Mouse (Mus musculus): ENCODE data around the gene Lcor. TPM values are rescaled to one million over a fixed set of nuclear protein-coding genes. Genes with fewer than 3 reads are reported as not detected.

Gene Lcor
- 4.8 and 5.0 TPM in 2 replicates for polyA plus RNA-seq (2012; rRNA removed)

- Histone ChIP-seq H3K36me3 (ENCODE audit: control insufficient read depth, insufficient read depth, low read length) (no peaks in the 10 kb centered on the region), H3K4me3 (ENCODE audit: control insufficient read depth, insufficient read depth, low read length) (peak within 1 kb of the TSS; percentile 97), H3K4me1 (replicated peaks; ENCODE audit: control insufficient read depth, insufficient read depth, low read length) (peaks cover 9% of the 10 kb centered on the region), H3K27ac (ENCODE audit: control insufficient read depth, insufficient read depth, low read length) (peak within 1 kb of the TSS; percentile 71), H3K27me3 (ENCODE audit: control insufficient read depth, insufficient read depth, low read length) (no peaks in the 10 kb centered on the region)
- TF ChIP-seq CTCF (IDR thresholded peaks at IDR 0.05; ENCODE audit: borderline replicate concordance, control insufficient read depth, extremely low read depth, insufficient read depth, low read length, poor library complexity) (0 out of 2 replicates have a peak, but pooled peaks have one; percentile 7), POLR2A (IDR thresholded peaks at IDR 0.05; ENCODE audit: control insufficient read depth, extremely low read depth, insufficient read depth, low read length, poor library complexity) (peak; percentile 75)
- DNase-seq, result peak; percentile 81
- WGBS, result 1% methylated on average over 85 of the region's 92 CpGs
These were observed at the start of gene Lcor for GRCm38 (mm10) chr19:41482190-41482908. TSS of gene Lcor (plus strand) at chr19:41482637.

GRCm38 (mm10) chr19:41435366-41435765, 47.1 kb upstream of the Lcor start:
- Histone ChIP-seq H3K4me3 (ENCODE audit: control insufficient read depth, insufficient read depth, low read length) (no peak overlapping the region), H3K27ac (ENCODE audit: control insufficient read depth, insufficient read depth, low read length) (no peak overlapping the region), H3K36me3 (ENCODE audit: control insufficient read depth, insufficient read depth, low read length) (no peaks in the 10 kb centered on the region), H3K27me3 (ENCODE audit: control insufficient read depth, insufficient read depth, low read length) (no peaks in the 10 kb centered on the region), H3K4me1 (replicated peaks; ENCODE audit: control insufficient read depth, insufficient read depth, low read length) (no peaks in the 10 kb centered on the region)
- WGBS, result 95% methylated on average over 10 of the region's 10 CpGs
- TF ChIP-seq POLR2A (IDR thresholded peaks at IDR 0.05; ENCODE audit: control insufficient read depth, extremely low read depth, insufficient read depth, low read length, poor library complexity) (no peak), CTCF (IDR thresholded peaks at IDR 0.05; ENCODE audit: borderline replicate concordance, control insufficient read depth, extremely low read depth, insufficient read depth, low read length, poor library complexity) (no peak)
- DNase-seq, result no peak

- 95% methylated on average over 9 of the region's 9 CpGs for WGBS
- H3K27me3 ChIP-seq (ENCODE audit: control insufficient read depth, insufficient read depth, low read length), result no peaks in the 10 kb centered on the region
- no peak for TF ChIP-seq CTCF (IDR thresholded peaks at IDR 0.05; ENCODE audit: borderline replicate concordance, control insufficient read depth, extremely low read depth, insufficient read depth, low read length, poor library complexity)
- no peak for TF ChIP-seq POLR2A (IDR thresholded peaks at IDR 0.05; ENCODE audit: control insufficient read depth, extremely low read depth, insufficient read depth, low read length, poor library complexity)
- no peak for DNase-seq
- no peaks in the 10 kb centered on the region for H3K4me1 ChIP-seq (replicated peaks; ENCODE audit: control insufficient read depth, insufficient read depth, low read length)
- no peaks in the 10 kb centered on the region for H3K36me3 ChIP-seq (ENCODE audit: control insufficient read depth, insufficient read depth, low read length)
- H3K27ac ChIP-seq (ENCODE audit: control insufficient read depth, insufficient read depth, low read length), result no peak overlapping the region
- H3K4me3 ChIP-seq (ENCODE audit: control insufficient read depth, insufficient read depth, low read length), result no peak overlapping the region
These were observed 46.0 kb upstream of the Lcor start for GRCm38 (mm10) chr19:41436461-41436860.

GRCm38 (mm10) chr19:41438953-41439352, 43.5 kb upstream of the Lcor start:
- DNase-seq, result no peak
- H3K4me1 ChIP-seq (replicated peaks; ENCODE audit: control insufficient read depth, insufficient read depth, low read length), result peaks cover 4% of the 10 kb centered on the region
- WGBS, result 52% methylated on average over 6 of the region's 6 CpGs
- no peaks in the 10 kb centered on the region for H3K27me3 ChIP-seq (ENCODE audit: control insufficient read depth, insufficient read depth, low read length)
- H3K36me3 ChIP-seq (ENCODE audit: control insufficient read depth, insufficient read depth, low read length), result no peaks in the 10 kb centered on the region
- TF ChIP-seq CTCF (IDR thresholded peaks at IDR 0.05; ENCODE audit: borderline replicate concordance, control insufficient read depth, extremely low read depth, insufficient read depth, low read length, poor library complexity), result no peak
- TF ChIP-seq POLR2A (IDR thresholded peaks at IDR 0.05; ENCODE audit: control insufficient read depth, extremely low read depth, insufficient read depth, low read length, poor library complexity), result no peak
- H3K27ac ChIP-seq (ENCODE audit: control insufficient read depth, insufficient read depth, low read length), result no peak overlapping the region
- H3K4me3 ChIP-seq (ENCODE audit: control insufficient read depth, insufficient read depth, low read length), result no peak overlapping the region

GRCm38 (mm10) chr19:41441446-41441845, 41.0 kb upstream of the Lcor start:
- DNase-seq, result no peak
- H3K27me3 ChIP-seq (ENCODE audit: control insufficient read depth, insufficient read depth, low read length), result no peaks in the 10 kb centered on the region
- H3K4me3 ChIP-seq (ENCODE audit: control insufficient read depth, insufficient read depth, low read length), result no peak overlapping the region
- 90% methylated on average over 3 of the region's 3 CpGs for WGBS
- H3K27ac ChIP-seq (ENCODE audit: control insufficient read depth, insufficient read depth, low read length), result no peak overlapping the region
- peaks cover 4% of the 10 kb centered on the region for H3K4me1 ChIP-seq (replicated peaks; ENCODE audit: control insufficient read depth, insufficient read depth, low read length)
- no peak for TF ChIP-seq POLR2A (IDR thresholded peaks at IDR 0.05; ENCODE audit: control insufficient read depth, extremely low read depth, insufficient read depth, low read length, poor library complexity)
- TF ChIP-seq CTCF (IDR thresholded peaks at IDR 0.05; ENCODE audit: borderline replicate concordance, control insufficient read depth, extremely low read depth, insufficient read depth, low read length, poor library complexity), result no peak
- no peaks in the 10 kb centered on the region for H3K36me3 ChIP-seq (ENCODE audit: control insufficient read depth, insufficient read depth, low read length)

- Histone ChIP-seq H3K36me3 (ENCODE audit: control insufficient read depth, insufficient read depth, low read length) (no peaks in the 10 kb centered on the region), H3K4me3 (ENCODE audit: control insufficient read depth, insufficient read depth, low read length) (peak overlapping the region; percentile 18), H3K27me3 (ENCODE audit: control insufficient read depth, insufficient read depth, low read length) (no peaks in the 10 kb centered on the region), H3K27ac (ENCODE audit: control insufficient read depth, insufficient read depth, low read length) (no peak overlapping the region), H3K4me1 (replicated peaks; ENCODE audit: control insufficient read depth, insufficient read depth, low read length) (peaks cover 4% of the 10 kb centered on the region)
- 16% methylated on average over 20 of the region's 20 CpGs for WGBS
- DNase-seq, result no peak
- TF ChIP-seq POLR2A (IDR thresholded peaks at IDR 0.05; ENCODE audit: control insufficient read depth, extremely low read depth, insufficient read depth, low read length, poor library complexity), result no peak
- TF ChIP-seq CTCF (IDR thresholded peaks at IDR 0.05; ENCODE audit: borderline replicate concordance, control insufficient read depth, extremely low read depth, insufficient read depth, low read length, poor library complexity), result no peak
These were observed 40.4 kb upstream of the Lcor start for GRCm38 (mm10) chr19:41441911-41442607.

All from thymus, adult 2 months (tissue).